Mouse (Mus musculus) gastrocnemius, postnatal 25 days (tissue): ENCODE data around the gene Haghl. TPM values are rescaled to one million over a fixed set of nuclear protein-coding genes. Genes with fewer than 3 reads are reported as not detected.

ENCODE experiments used
- DNase-seq: peaks from one replicate; pipeline ENCODE4 v3.0.0; 2022
- total RNA-seq, 2 experiments: library from RNA; stranded (reverse); gene quantifications; 1 replicate in 1 of 2; 2 replicates in 1 of 2; pipeline ENCODE4 v1.2.3; 2021

Haghl gene
- total RNA-seq, 2 experiments from 2014 or later: 9.0 to 10.5 TPM

DNA sequence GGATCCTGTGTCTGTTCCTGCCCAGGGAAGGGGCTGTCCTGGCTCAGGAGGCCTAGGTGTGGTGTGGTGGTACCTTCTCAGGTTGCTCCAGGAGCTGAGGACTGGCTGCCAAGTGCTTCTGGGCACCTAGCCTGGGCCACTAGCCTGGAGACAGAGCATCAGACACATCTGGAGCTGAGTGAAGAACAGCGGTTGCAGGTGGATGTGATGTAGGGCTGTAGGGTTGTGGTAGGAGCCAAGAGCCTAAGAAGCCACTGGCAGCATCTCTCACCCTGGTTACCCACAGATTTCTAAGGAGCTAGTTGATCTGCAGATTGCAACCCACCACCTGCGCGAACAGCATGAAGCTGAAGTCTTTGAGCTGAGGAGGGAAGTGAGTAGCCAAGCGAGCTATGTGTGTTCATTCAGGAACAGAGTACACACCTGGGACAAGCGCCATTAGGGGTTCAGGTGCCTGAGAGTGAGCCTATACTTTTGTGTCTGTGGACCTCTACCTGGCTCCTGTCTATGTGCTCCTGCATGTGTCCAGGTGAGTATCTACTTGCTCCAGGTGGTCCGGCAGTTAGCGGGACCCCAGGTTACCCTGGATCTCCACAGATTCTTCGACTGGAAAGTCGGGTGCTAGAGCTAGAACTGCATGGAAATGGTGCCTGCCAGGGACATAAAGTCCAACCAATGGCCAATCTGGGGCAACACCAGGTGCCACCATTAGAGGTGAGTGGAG is 1.5 kb upstream of the Haghl start:
- no peak for DNase-seq

- DNase-seq: no peak
These were observed 807 bp upstream of the Haghl start, which contains the start of gene Ccdc78 for GRCm38 (mm10) chr17:25786280-25786679. Gene Ccdc78, plus strand, starts transcription at chr17:25786580.

- no peak for DNase-seq
These were observed 1.5 kb downstream of the Haghl start for GRCm38 (mm10) chr17:25783861-25784574.

GRCm38 (mm10) chr17:25783086-25783485 is 2.4 kb downstream of the Haghl start:
- peak; percentile 36 for DNase-seq

DNA sequence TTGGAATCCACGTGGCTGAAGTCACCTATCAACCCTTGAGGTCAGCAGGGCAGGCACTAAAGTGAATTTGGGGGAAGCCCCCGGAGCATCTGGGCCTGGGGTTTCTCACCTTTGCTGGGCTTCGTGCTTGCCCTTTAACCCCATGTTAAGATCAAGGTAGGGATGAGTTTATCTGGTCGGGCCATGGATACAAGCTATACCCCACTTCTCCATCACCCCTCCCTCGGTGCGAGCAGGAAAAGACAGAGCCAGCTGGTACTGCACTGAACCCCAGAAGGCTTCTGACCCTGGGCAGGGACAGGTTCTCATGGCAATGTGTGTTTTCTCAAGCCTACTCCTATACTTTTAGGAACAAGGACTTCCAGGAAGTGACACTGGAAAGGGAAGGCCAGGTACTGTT is 4.1 kb downstream of the Haghl start:
- DNase-seq: no peak

GRCm38 (mm10) chr17:25777948-25778347 is 7.5 kb downstream of the Haghl start:
- no peak for DNase-seq

DNA sequence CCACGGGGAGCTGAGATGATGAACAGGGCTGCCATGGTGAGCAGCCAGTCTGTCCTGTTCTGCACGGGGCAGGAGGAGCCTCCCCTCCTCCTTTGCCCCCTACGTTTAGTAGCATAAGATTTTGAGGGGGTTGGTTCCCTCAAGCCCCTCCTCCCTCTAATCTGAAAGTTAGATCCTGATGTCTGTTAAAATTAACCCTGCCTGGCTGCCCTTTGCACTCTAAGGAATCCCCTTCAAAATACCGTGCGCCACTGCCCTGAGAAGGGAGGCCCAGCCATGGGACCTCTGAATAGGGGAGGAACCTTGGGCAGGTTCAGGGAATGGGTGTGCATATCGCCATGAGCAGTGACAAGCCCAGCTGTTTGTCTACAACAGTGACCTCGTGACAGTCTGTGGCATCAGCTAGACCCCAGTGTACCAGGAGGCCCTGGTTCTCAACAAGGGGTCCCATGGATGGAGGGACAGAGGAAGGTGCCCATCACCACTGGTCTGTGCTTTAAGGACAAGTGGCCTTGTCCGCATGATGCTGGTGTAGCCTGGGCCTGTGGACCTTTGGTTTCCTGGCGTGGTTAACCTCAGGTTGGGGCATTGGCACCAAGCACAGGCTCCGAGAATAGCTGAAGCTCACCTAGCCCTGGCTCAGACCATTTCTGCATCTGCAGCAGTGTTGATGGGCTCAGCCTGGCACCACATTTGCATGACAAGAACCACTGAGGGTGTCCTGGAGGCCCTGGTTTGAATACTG is 10.0 kb downstream of the Haghl start:
- no peak for DNase-seq

DNA sequence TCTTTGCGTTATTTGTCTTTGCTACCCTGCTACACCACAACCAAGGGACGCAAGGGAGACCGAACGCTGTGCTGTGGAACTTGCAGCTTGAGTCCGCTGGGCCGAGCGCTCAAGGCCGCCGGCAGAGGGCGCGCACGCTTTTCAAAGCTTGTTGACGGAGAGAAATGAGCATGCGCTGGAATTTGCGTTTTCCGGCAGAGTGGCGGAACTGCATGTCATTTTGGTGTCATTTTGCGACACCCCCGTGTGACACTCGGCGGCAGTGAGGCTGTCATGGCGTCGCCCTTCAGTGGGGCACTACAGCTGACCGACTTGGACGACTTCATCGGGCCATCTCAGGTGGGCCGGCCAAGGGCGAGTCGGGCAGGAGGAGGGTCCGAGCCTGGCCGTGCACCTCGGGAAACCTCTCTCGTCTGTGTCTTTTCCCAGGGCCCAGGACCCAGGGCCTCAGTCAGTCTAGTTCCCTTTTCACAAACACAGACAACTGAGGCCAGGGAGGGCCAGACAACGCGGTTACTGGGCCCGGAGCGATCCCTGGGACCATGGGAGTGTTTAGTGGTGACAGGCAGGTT is 11.8 kb downstream of the Haghl start, which contains the start of gene Narfl:
Narfl (plus strand) TSS at position 228 of the 572 bp plus-strand sequence.
- DNase-seq: peak; percentile 94

DNA sequence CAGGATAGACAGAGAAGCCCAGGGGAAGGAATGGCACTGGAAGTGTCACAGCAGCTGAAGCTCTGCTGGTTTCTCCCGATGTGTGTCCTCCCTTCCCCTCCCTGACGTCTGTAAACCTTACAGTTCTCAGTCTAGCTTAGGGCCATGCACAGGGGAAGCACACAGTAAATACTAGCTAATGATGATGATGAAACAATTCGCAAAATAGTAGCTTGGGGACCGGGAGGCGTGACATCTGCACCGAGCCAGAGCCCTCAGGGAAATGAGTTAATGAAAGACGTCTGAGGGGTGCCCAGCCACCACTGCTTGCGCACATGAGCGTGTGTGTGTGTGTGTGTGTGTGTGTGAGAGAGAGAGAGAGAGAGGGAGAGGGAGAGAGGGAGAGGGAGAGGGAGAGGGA is 16.1 kb downstream of the Haghl start:
- DNase-seq: no peak

DNA sequence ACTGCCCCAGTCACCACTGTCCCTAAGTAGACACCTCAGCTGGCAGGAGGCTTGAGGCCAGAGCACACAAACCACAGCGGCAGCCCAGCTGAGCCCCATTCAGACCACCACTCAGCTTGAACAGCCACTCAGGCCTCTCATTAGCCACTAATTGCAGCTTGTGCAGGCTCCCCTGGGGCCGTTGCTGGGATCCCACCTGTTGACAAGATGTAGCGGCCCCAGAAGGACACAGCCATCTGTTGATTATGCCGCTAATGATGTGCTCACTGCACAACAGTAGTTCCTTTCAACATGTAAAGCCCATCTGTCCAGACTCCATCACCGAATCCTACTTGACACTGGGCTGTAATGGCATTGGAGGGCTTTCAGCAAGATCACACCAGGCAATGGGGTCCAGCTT is 19.6 kb downstream of the Haghl start:
- no peak for DNase-seq

DNA sequence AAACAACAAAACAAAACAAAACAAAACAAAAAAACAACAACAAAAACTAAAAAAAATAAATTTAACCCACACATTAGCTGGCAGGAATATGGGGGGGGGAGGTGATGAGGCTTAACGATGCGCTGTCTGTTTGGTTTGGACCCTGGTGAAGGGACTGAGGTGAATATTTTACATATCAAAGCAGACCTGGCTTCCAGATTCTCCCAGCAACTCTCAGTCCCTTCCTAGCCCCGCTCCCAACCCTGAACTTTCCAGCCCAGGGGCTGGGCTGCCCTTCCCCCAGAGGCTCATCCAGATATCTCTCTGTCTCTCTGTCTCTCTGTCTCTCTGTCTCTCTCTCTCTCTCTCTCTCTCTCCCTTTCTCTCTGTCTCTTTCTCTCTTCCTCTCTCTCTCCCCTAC is 22.9 kb downstream of the Haghl start:
- DNase-seq: no peak

- no peak for DNase-seq
These were observed 23.9 kb downstream of the Haghl start for GRCm38 (mm10) chr17:25761561-25761970.

DNA sequence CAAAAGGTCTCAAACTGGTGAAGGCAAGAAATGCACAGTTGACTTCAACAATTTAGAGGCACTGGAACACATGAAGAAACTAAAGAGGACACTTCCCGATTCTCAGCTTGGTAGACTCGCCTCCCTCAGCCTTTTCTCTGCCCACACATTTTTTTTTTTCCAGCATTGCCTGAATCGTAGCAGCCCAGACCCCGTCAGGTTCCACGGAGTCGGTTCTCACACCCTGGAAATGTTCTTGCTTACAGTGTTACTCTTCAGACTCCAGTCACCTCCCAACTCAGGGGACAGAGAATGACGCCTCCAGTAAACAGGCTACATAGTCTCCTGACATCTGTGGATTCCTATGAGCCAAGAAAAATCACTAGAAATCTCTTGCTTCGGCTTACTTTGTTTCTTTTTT is 25.3 kb downstream of the Haghl start:
- no peak for DNase-seq

DNA sequence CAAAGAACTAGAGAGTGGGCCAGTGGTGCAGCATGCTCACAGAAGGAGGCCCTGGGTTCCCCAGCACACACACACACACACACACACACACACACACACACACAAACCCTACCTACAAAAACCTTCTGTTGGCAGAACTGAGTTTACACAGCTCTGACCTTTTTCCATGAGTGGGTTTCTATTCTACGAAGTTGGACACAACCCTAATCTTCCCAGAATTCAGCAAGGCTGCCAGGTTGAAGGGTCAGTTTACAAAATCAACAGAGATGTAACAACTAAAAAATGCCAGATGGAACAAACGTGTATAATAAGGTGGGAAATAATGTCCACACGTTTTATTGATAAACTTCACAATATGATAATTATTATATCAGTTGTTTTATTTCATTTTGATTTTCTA is 27.8 kb downstream of the Haghl start:
- no peak for DNase-seq

GRCm38 (mm10) chr17:25756378-25757242 is 28.9 kb downstream of the Haghl start:
- DNase-seq: no peak

- DNase-seq: no peak
These were observed 29.7 kb downstream of the Haghl start for GRCm38 (mm10) chr17:25755627-25756377.

GRCm38 (mm10) chr17:25755086-25755485 is 30.4 kb downstream of the Haghl start:
- no peak for DNase-seq

DNA sequence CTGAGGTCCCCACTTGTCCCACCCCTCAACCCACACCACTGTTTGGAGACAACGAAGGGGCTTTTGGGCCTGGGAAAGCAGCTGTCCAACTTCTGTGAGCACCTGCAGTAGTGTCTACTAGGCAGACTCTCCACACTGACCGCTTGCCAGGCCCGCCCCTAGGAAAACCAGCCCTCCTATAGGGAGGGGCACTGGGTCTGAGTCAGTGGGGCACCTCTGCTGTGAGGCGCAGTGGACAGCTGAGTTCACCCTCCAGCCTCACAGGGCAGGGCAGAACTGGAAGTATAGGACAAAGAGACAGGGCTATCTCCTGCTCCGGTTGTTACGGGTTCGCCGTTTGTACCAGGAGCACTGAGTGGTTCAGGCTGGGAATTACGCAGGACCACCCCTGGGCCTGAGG is 31.2 kb downstream of the Haghl start, which contains the start of gene Msln:
Msln (minus strand) TSS at position 138 of the 400 bp plus-strand sequence.
- no peak for DNase-seq

GRCm38 (mm10) chr17:25751446-25751845 is 34.0 kb downstream of the Haghl start:
- no peak for DNase-seq

DNA sequence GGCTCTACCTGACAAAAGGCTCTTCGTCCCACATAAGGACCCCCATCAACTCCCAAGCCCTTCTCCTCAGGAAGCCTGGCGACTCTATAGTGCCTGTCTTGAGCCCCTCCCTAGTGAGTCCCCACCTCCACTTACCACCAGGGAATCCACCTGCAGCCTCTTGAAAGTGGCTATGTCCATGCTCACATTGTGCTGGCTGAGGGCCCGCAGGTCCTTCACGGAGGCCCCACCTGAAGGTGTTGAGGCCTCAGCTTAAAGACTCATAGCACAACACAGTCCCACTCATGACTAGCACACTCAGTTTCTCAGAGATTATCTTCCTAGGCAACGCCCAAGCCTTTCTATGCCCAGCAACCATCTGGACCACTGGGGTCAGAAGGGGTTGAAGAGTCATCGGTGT is 36.2 kb downstream of the Haghl start:
- DNase-seq: no peak

DNA sequence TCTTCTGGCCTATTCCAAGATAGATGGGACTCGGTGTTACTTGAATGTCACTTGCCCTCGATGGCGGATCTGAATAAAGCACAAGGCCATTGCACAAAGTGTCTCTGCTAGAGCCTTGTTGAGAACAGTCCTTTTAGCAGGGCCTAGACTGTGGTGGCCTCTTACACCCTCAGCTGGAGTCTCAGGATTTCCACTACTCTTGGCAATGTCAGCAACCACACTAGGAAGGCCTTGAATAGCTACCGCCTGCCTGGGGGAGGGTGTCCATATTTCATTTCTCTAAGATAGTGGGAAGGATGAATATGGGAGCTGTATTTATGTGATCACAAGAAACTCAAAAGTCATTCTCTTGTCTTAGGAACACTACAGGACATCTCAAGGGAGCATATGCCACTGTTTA is 37.2 kb downstream of the Haghl start:
- no peak for DNase-seq
